In genomic region chr14:8833516-8833915, GRCm38 (mm10) we compare ENCODE assay signal across 30 mouse cellular contexts.
DNase-seq lines count a peak whose midpoint lies in the region; ATAC-seq and TF ChIP-seq lines count a peak whose summit lies in the region.
"Had no signal": no experiment of that assay in that cellular context is flagged by ENCODE, and none has a peak within 500 bp of the region (broad histone marks: within the 10 kb centered on the region; RNA-seq: fewer than 3 reads in every experiment).

No protein-coding gene starts in this region.

- H3K27ac ChIP-seq in lung, embryonic 14.5 days (ENCODE audit: low read depth) = no peak overlapping the region
- H3K27ac ChIP-seq in lung, postnatal 0 days (ENCODE audit: low read length) = no peak overlapping the region
- H3K27ac ChIP-seq in midbrain, embryonic 10.5 days (replicated peaks) = no peak overlapping the region
- H3K27ac ChIP-seq: embryonic facial prominence, embryonic 13.5 days; embryonic facial prominence, embryonic 15.5 days; forebrain, embryonic 10.5 days; forebrain, embryonic 12.5 days had no signal

- peak; percentile 34 for DNase-seq in lung, embryonic 14.5 days
- DNase-seq in lung, adult 2 months = no peak
- DNase-seq in lung, postnatal 0 days (ENCODE audit: low spot score) = peak; percentile 79
- peak; percentile 3 for DNase-seq in lung, postnatal 14 days
- DNase-seq in lung, postnatal 36 days = peak; percentile 47
- DNase-seq in left cerebral cortex, postnatal 14 days (ENCODE audit: low spot score in 2 of 2) = no peak
- no peak for DNase-seq in midbrain, embryonic 10.5 days (ENCODE audit: low spot score)
- no peak for DNase-seq in adrenal gland, postnatal 4 days (ENCODE audit: low spot score in 2 of 2)
- DNase-seq: adrenal gland, adult 8-10 months; adrenal gland, postnatal 14 days; adrenal gland, postnatal 36 days; B cell, adult 2 months; cerebellum, adult 11 months; cerebellum, adult 18-20 months; cerebellum, adult 8-10 months; cerebellum, adult 9-11 months; cerebellum, postnatal 14 days; cerebellum, postnatal 36 days; embryo, embryonic 11 days had no signal

- H3K27me3 ChIP-seq in lung, embryonic 14.5 days (ENCODE audit: insufficient read depth, low read length) = no peaks in the 10 kb centered on the region
- H3K27me3 ChIP-seq in lung, postnatal 0 days (replicated peaks; ENCODE audit: insufficient read depth, low read length) = no peaks in the 10 kb centered on the region
- no peaks in the 10 kb centered on the region for H3K27me3 ChIP-seq in midbrain, embryonic 10.5 days (ENCODE audit: low read depth, poor library complexity, severe bottlenecking)
- H3K27me3 ChIP-seq: CH12.LX; embryonic facial prominence, embryonic 13.5 days; embryonic facial prominence, embryonic 15.5 days; forebrain, embryonic 12.5 days; Patski had no signal

- no peak overlapping the region for H3K9ac ChIP-seq in lung, embryonic 14.5 days
- no peak overlapping the region for H3K9ac ChIP-seq in lung, postnatal 0 days (replicated peaks; ENCODE audit: low read depth)
- H3K9ac ChIP-seq: embryonic facial prominence, embryonic 13.5 days; embryonic facial prominence, embryonic 15.5 days; forebrain, embryonic 12.5 days had no signal

- no peak for TF ChIP-seq POLR2A in lung, adult 2 months (IDR thresholded peaks at IDR 0.05; ENCODE audit: borderline replicate concordance, extremely low read depth, low read depth, low read length)

- no peaks in the 10 kb centered on the region for H3K4me1 ChIP-seq in lung, embryonic 14.5 days (ENCODE audit: insufficient read depth)
- H3K4me1 ChIP-seq in lung, adult 2 months (ENCODE audit: control insufficient read depth, insufficient read depth, low read length) = no peaks in the 10 kb centered on the region
- no peaks in the 10 kb centered on the region for H3K4me1 ChIP-seq in lung, postnatal 0 days (ENCODE audit: insufficient read depth, low read depth, low read length)
- no peaks in the 10 kb centered on the region for H3K4me1 ChIP-seq in midbrain, embryonic 10.5 days
- H3K4me1 ChIP-seq: embryonic facial prominence, embryonic 13.5 days; embryonic facial prominence, embryonic 15.5 days; forebrain, embryonic 10.5 days; forebrain, embryonic 12.5 days had no signal

- peak; percentile 76 for TF ChIP-seq EP300 in lung, postnatal 0 days (IDR thresholded peaks at IDR 0.05)

- intact Hi-C loops in left cerebral cortex, postnatal 14 days (cut with DNase I) = no loop called here

- H3K4me3 ChIP-seq in lung, embryonic 14.5 days (ENCODE audit: low read depth, low read length) = no peak overlapping the region
- no peak overlapping the region for H3K4me3 ChIP-seq in lung, adult 2 months (replicated peaks; ENCODE audit: extremely low read depth, low read depth, low read length)
- H3K4me3 ChIP-seq in lung, postnatal 0 days (ENCODE audit: low read depth, low read length) = no peak overlapping the region
- H3K4me3 ChIP-seq in midbrain, embryonic 10.5 days = no peak overlapping the region
- H3K4me3 ChIP-seq: embryonic facial prominence, embryonic 13.5 days; embryonic facial prominence, embryonic 15.5 days; erythroblast, embryonic 14.5 days; forebrain, embryonic 10.5 days; forebrain, embryonic 12.5 days had no signal

- H3K36me3 ChIP-seq in lung, embryonic 14.5 days (ENCODE audit: insufficient read depth) = no peaks in the 10 kb centered on the region
- no peaks in the 10 kb centered on the region for H3K36me3 ChIP-seq in lung, postnatal 0 days (ENCODE audit: insufficient read depth, low read length)
- no peaks in the 10 kb centered on the region for H3K36me3 ChIP-seq in midbrain, embryonic 10.5 days
- H3K36me3 ChIP-seq: embryonic facial prominence, embryonic 13.5 days; embryonic facial prominence, embryonic 15.5 days; forebrain, embryonic 10.5 days; forebrain, embryonic 12.5 days; G1E had no signal

- no peak for ATAC-seq in lung, embryonic 14.5 days (ENCODE audit: insufficient read depth)
- ATAC-seq in lung, postnatal 0 days = peak; percentile 87
- ATAC-seq: activated CD4-positive, CD25-positive, alpha-beta regulatory T cell, adult 4 months; CD4-positive, CD25-positive, alpha-beta regulatory T cell, adult 4 months; forebrain, embryonic 14.5 days; Patski had no signal

- 59% methylated on average over 1 of the region's 1 CpGs for WGBS in lung, embryonic 14.5 days
- 52% methylated on average over 1 of the region's 1 CpGs for WGBS in lung, adult 2 months
- 41% methylated on average over 1 of the region's 1 CpGs for WGBS in lung, postnatal 0 days
- WGBS in midbrain, embryonic 10.5 days = 85% methylated on average over 1 of the region's 1 CpGs

- H3K9me3 ChIP-seq in lung, embryonic 14.5 days (ENCODE audit: low read depth, low read length) = no peaks in the 10 kb centered on the region
- H3K9me3 ChIP-seq in lung, postnatal 0 days (ENCODE audit: low read length) = no peaks in the 10 kb centered on the region
- no peaks in the 10 kb centered on the region for H3K9me3 ChIP-seq in midbrain, embryonic 10.5 days (replicated peaks)
- H3K9me3 ChIP-seq: embryonic facial prominence, embryonic 13.5 days; embryonic facial prominence, embryonic 15.5 days; forebrain, embryonic 10.5 days; forebrain, embryonic 12.5 days; G1E had no signal

- TF ChIP-seq CTCF in lung, embryonic 14.5 days (IDR thresholded peaks at IDR 0.05; ENCODE audit: low read depth) = no peak
- TF ChIP-seq CTCF in lung, adult 2 months (IDR thresholded peaks at IDR 0.05; ENCODE audit: insufficient read depth, low read length) = no peak
- no peak for TF ChIP-seq CTCF in lung, postnatal 0 days (IDR thresholded peaks at IDR 0.05)

- no peak overlapping the region for H3K4me2 ChIP-seq in lung, embryonic 14.5 days
- no peak overlapping the region for H3K4me2 ChIP-seq in lung, postnatal 0 days (replicated peaks; ENCODE audit: low read depth, low read length)
- H3K4me2 ChIP-seq: embryonic facial prominence, embryonic 13.5 days; embryonic facial prominence, embryonic 15.5 days; forebrain, embryonic 12.5 days had no signal

Comparison
In these comparisons a context has a peak if more than half of its experiments do, and no peak if none do; other contexts are left out.
1. DNase-seq: peak in lung, embryonic 14.5 days (single experiment), lung, postnatal 0 days (single experiment), lung, postnatal 14 days (single experiment) and lung, postnatal 36 days (single experiment); none in lung, adult 2 months (single experiment), left cerebral cortex, postnatal 14 days (0 of 2), midbrain, embryonic 10.5 days (single experiment) and adrenal gland, postnatal 4 days (0 of 2).